Mouse (Mus musculus) liver, embryonic 14.5 days (tissue): ENCODE measurements around the gene Serpina3i. TPM values are rescaled to one million over a fixed set of nuclear protein-coding genes. Genes with fewer than 3 reads are reported as not detected.

ENCODE experiments used
- ATAC-seq: fragments of 200-750 bp; cut with Nextera tagmentation; 2 replicates; pipeline ENCODE4 v1.8.0; 2017; ENCODE audit warnings: moderate number of reproducible peaks, mild to moderate bottlenecking, moderate library complexity; ENCODE audit not compliant: insufficient read depth
- DNase-seq, 3 experiments: peaks; one replicate each; pipeline ENCODE4 v3.0.0-alpha.2; 2012 to 2013; ENCODE audit warnings: low read depth in 3 of 3, low spot score in 3 of 3
- H3K27ac ChIP-seq: fragments of 300-500 bp; sonication (generic); 2 replicates; pipeline ENCODE4 v1.5.1; 2014; ENCODE audit warnings: moderate library complexity, mild to moderate bottlenecking, control low read depth, inconsistent platforms
- H3K27me3 ChIP-seq: fragments of 300-500 bp; sonication (generic); 2 replicates; pipeline ENCODE4 v1.6.1; 2014; ENCODE audit warnings: mild to moderate bottlenecking, low read length, moderate library complexity; ENCODE audit not compliant: control insufficient read depth, insufficient read depth
- H3K36me3 ChIP-seq: fragments of 300-500 bp; sonication (generic); replicated peaks from 2 replicates; pipeline ENCODE4 v1.6.1; 2014; ENCODE audit warnings: low read depth; ENCODE audit not compliant: control insufficient read depth, insufficient read depth
- H3K4me1 ChIP-seq, 2 experiments: fragments of 200-500 bp in 1 of 2; fragments of 300-500 bp in 1 of 2; sonication (generic) in 1 of 2; replicated peaks; 2 replicates each; pipeline ENCODE4 v1.6.1; 2012 to 2014; ENCODE audit warnings: antibody characterized with exemption in 1 of 2, inconsistent platforms in 1 of 2, low read length in 1 of 2; ENCODE audit not compliant: control insufficient read depth in 2 of 2, insufficient read depth in 2 of 2
- H3K4me2 ChIP-seq: fragments of 300-500 bp; sonication (generic); 2 replicates; pipeline ENCODE4 v1.6.1; 2014; ENCODE audit warnings: low read depth, mild to moderate bottlenecking, control low read depth, moderate library complexity
- H3K4me3 ChIP-seq, 2 experiments: fragments of 200-500 bp in 1 of 2; fragments of 300-500 bp in 1 of 2; sonication (generic) in 1 of 2; 2 replicates each; pipeline ENCODE4 v1.5.1; 2012 to 2014; ENCODE audit warnings: low read depth in 2 of 2, low read length in 2 of 2, mild to moderate bottlenecking in 2 of 2, control low read depth in 1 of 2, inconsistent platforms in 1 of 2, moderate library complexity in 1 of 2; ENCODE audit not compliant: insufficient read depth in 1 of 2
- H3K9ac ChIP-seq: fragments of 300-500 bp; sonication (generic); replicated peaks from 2 replicates; pipeline ENCODE4 v1.6.1; 2014; ENCODE audit warnings: mild to moderate bottlenecking, control low read depth, moderate library complexity
- H3K9me3 ChIP-seq: fragments of 300-500 bp; sonication (generic); 2 replicates; pipeline ENCODE4 v1.6.1; 2016; ENCODE audit warnings: low read length, mixed read lengths; ENCODE audit not compliant: control insufficient read depth
- CTCF ChIP-seq: IDR thresholded peaks from 2 replicates; pipeline ENCODE4 v1.5.1; 2016; ENCODE audit warnings: antibody characterized with exemption, low read depth, control low read depth
- EP300 ChIP-seq: IDR thresholded peaks from 2 replicates; pipeline ENCODE4 v1.6.1; 2016; ENCODE audit warnings: antibody characterized with exemption, low read depth
- WGBS: fragments of 180-500 bp; shearing (Covaris S2); extraction: QIAGEN DNeasy Blood & Tissue Kit; methylation state at CpG from one replicate; pipeline ENCODE4 v1.1.7; 2014; ENCODE audit not compliant: insufficient replicate concordance; 5-methylcytosine and 5-hydroxymethylcytosine counted together
- polyA plus RNA-seq, 2 experiments: library from polyadenylated mRNA; depleted of rRNA in 1 of 2; stranded (reverse) in 1 of 2; unstranded in 1 of 2; fragments of >200 nt; fragmentation: Nextera tagmentation in 1 of 2; extraction: Ambion mirVana in 1 of 2; gene quantifications; 2 replicates each; pipeline versions ENCODE4 v1.2.1 to v1.2.3; 2012 to 2014

The Serpina3i gene
- polyA plus RNA-seq, 2 experiments: 0.06 to 0.27 TPM

GRCm38 (mm10) chr12:104289872-104290271, 26.9 kb downstream of the Serpina3i start:
- no peak for TF ChIP-seq EP300
- TF ChIP-seq CTCF: no peak
- no peaks in the 10 kb centered on the region for H3K36me3 ChIP-seq
- no peaks in the 10 kb centered on the region for H3K9me3 ChIP-seq
- H3K27ac ChIP-seq: no peak overlapping the region
- 20% methylated on average over 4 of the region's 4 CpGs for WGBS
- no peak overlapping the region for H3K4me2 ChIP-seq
- no peak overlapping the region for H3K4me3 ChIP-seq
- ATAC-seq (no peak), DNase-seq (no peak)
- no peaks in the 10 kb centered on the region for H3K4me1 ChIP-seq
- H3K27me3 ChIP-seq: no peaks in the 10 kb centered on the region
- H3K9ac ChIP-seq: no peak overlapping the region

- Histone ChIP-seq H3K27ac (no peak overlapping the region), H3K4me1 (no peaks in the 10 kb centered on the region), H3K27me3 (no peaks in the 10 kb centered on the region), H3K36me3 (no peaks in the 10 kb centered on the region), H3K9me3 (no peaks in the 10 kb centered on the region), H3K4me2 (no peak overlapping the region), H3K9ac (no peak overlapping the region), H3K4me3 (no peak overlapping the region)
- no peak for ATAC-seq
- DNase-seq: no peak
- TF ChIP-seq EP300: no peak
- no peak for TF ChIP-seq CTCF
- 59% methylated on average over 2 of the region's 2 CpGs for WGBS
Observed at GRCm38 (mm10) chr12:104293963-104294362, 31.0 kb downstream of the Serpina3i start.

- WGBS: 66% methylated on average over 2 of the region's 2 CpGs
- TF ChIP-seq EP300: no peak
- TF ChIP-seq CTCF: no peak
- H3K36me3 ChIP-seq: no peaks in the 10 kb centered on the region
Observed at GRCm38 (mm10) chr12:104298049-104298448, 35.1 kb downstream of the Serpina3i start.

DNA sequence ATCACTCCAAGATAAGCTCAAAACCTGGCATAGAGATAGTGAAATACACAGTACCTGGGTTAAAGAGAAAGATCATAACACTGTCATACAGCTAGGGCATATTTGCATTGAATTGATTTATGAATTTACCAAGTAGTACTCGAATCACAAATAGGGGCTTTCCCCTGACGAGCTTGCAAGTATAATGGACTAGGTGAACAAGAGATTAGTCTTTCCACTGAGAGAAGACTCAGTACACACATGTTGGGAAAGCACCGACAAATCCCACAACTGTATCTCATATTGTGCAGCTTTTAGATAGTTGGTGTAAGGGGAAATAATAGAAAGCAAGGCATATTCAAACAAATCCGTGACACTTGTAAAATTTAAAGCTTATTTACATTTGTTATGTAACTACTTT, 43.1 kb downstream of the Serpina3i start:
- WGBS: 60% methylated on average over 4 of the region's 4 CpGs
- H3K4me1 ChIP-seq: no peaks in the 10 kb centered on the region

More at GRCm38 (mm10) chr12:104298049-104298448, 35.1 kb downstream of the Serpina3i start:
- H3K27ac ChIP-seq: no peak overlapping the region
- DNase-seq: no peak
- H3K4me1 ChIP-seq: no peaks in the 10 kb centered on the region
- H3K9ac ChIP-seq: no peak overlapping the region
- no peak overlapping the region for H3K4me2 ChIP-seq
- H3K4me3 ChIP-seq: no peak overlapping the region
- no peaks in the 10 kb centered on the region for H3K27me3 ChIP-seq
- no peaks in the 10 kb centered on the region for H3K9me3 ChIP-seq
- no peak for ATAC-seq

DNA sequence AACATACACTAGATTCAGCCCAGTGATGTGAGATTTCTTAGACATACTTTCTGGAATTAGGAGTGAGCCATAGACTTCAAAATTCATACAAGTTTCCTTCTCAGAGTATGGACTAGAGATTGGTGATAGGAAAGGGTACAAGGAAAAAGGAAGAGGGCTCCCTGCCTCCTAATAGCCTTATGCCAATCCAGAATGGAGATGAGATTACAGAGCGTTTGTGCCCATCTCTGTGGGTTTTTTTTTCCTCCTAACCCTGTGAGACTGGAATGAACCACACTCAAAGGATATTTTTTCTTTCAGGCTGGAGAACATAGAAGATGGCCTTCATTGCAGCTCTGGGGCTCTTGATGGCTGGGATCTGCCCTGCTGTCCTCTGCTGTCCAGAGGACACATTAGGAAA, 51.3 kb downstream of the Serpina3i start, which contains the start of gene Serpina3j:
Gene Serpina3j (plus strand): TSS at position 301 of the 400 bp plus-strand sequence.
- no peak for TF ChIP-seq EP300
- no peak for TF ChIP-seq CTCF
- WGBS: 46% methylated on average over 1 of the region's 1 CpGs
- H3K36me3 ChIP-seq: no peaks in the 10 kb centered on the region
- ATAC-seq: no peak
- no peaks in the 10 kb centered on the region for H3K27me3 ChIP-seq
- H3K27ac ChIP-seq: no peak within 1 kb of the TSS
- H3K9ac ChIP-seq: no peak within 1 kb of the TSS
- H3K4me2 ChIP-seq: no peak within 1 kb of the TSS
- no peak within 1 kb of the TSS for H3K4me3 ChIP-seq
- H3K9me3 ChIP-seq: no peaks in the 10 kb centered on the region
- no peak for DNase-seq
- no peaks in the 10 kb centered on the region for H3K4me1 ChIP-seq

More for the DNA sequence above, 43.1 kb downstream of the Serpina3i start:
- H3K4me3 ChIP-seq: no peak overlapping the region
- no peaks in the 10 kb centered on the region for H3K36me3 ChIP-seq
- no peak for ATAC-seq
- no peaks in the 10 kb centered on the region for H3K9me3 ChIP-seq
- H3K4me2 ChIP-seq: no peak overlapping the region
- TF ChIP-seq EP300: no peak
- no peak for TF ChIP-seq CTCF
- H3K27ac ChIP-seq: no peak overlapping the region
- no peak for DNase-seq
- no peak overlapping the region for H3K9ac ChIP-seq
- no peaks in the 10 kb centered on the region for H3K27me3 ChIP-seq

Other genes starting within 250 kb of the Serpina3i start
- gene Serpina9, start 249.4 kb upstream of the Serpina3i start, polyA plus RNA-seq (2012; rRNA removed): not detected in 2 replicates
- not detected in 2 replicates for gene Serpina9, start 249.4 kb upstream of the Serpina3i start, polyA plus RNA-seq (2014; fragmentation: Nextera tagmentation; extraction: Ambion mirVana)
- 0.01 and 0.02 TPM in 2 replicates for gene Serpina12, start 218.7 kb upstream of the Serpina3i start, polyA plus RNA-seq (2012; rRNA removed)
- gene Serpina12, start 218.7 kb upstream of the Serpina3i start, polyA plus RNA-seq (2014; fragmentation: Nextera tagmentation; extraction: Ambion mirVana): not detected in 2 replicates
- 0.08 and 0.11 TPM in 2 replicates for gene Serpina5, start 162.0 kb upstream of the Serpina3i start, polyA plus RNA-seq (2012; rRNA removed)
- 0.14 and 0.22 TPM in 2 replicates for gene Serpina5, start 162.0 kb upstream of the Serpina3i start, polyA plus RNA-seq (2014; fragmentation: Nextera tagmentation; extraction: Ambion mirVana)
- gene Serpina3a, start 150.4 kb upstream of the Serpina3i start, polyA plus RNA-seq (2012; rRNA removed): not detected in 2 replicates
- gene Serpina3a, start 150.4 kb upstream of the Serpina3i start, polyA plus RNA-seq (2014; fragmentation: Nextera tagmentation; extraction: Ambion mirVana): not detected in 2 replicates
- gene Serpina3b, start 135.1 kb upstream of the Serpina3i start, polyA plus RNA-seq (2012; rRNA removed): 0.04 and 0.11 TPM in 2 replicates
- gene Serpina3b, start 135.1 kb upstream of the Serpina3i start, polyA plus RNA-seq (2014; fragmentation: Nextera tagmentation; extraction: Ambion mirVana): 0.10 and 0.34 TPM in 2 replicates
- gene Serpina3c, start 109.3 kb upstream of the Serpina3i start, polyA plus RNA-seq (2012; rRNA removed): not detected in 2 replicates
- gene Serpina3c, start 109.3 kb upstream of the Serpina3i start, polyA plus RNA-seq (2014; fragmentation: Nextera tagmentation; extraction: Ambion mirVana): not detected in 2 replicates
- gene Serpina3f, start 48.6 kb upstream of the Serpina3i start, polyA plus RNA-seq (2012; rRNA removed): 0.08 and 0.11 TPM in 2 replicates
- 0.24 TPM in 2 replicates for gene Serpina3f, start 48.6 kb upstream of the Serpina3i start, polyA plus RNA-seq (2014; fragmentation: Nextera tagmentation; extraction: Ambion mirVana)
- gene Serpina3g, start 26.9 kb upstream of the Serpina3i start, polyA plus RNA-seq (2012; rRNA removed): 0.94 and 0.97 TPM in 2 replicates
- 1.2 and 2.0 TPM in 2 replicates for gene Serpina3g, start 26.9 kb upstream of the Serpina3i start, polyA plus RNA-seq (2014; fragmentation: Nextera tagmentation; extraction: Ambion mirVana)
- gene Serpina3j, start 51.4 kb downstream of the Serpina3i start, polyA plus RNA-seq (2012; rRNA removed): not detected in 2 replicates
- not detected in 2 replicates for gene Serpina3j, start 51.4 kb downstream of the Serpina3i start, polyA plus RNA-seq (2014; fragmentation: Nextera tagmentation; extraction: Ambion mirVana)
- gene Serpina3k, start 75.4 kb downstream of the Serpina3i start, polyA plus RNA-seq (2012; rRNA removed): not detected in 2 replicates
- not detected in 2 replicates for gene Serpina3k, start 75.4 kb downstream of the Serpina3i start, polyA plus RNA-seq (2014; fragmentation: Nextera tagmentation; extraction: Ambion mirVana)
- 0.03 and 0.04 TPM in 2 replicates for gene Serpina3m, start 75.4 kb downstream of the Serpina3i start, polyA plus RNA-seq (2012; rRNA removed)
- gene Serpina3m, start 75.4 kb downstream of the Serpina3i start, polyA plus RNA-seq (2014; fragmentation: Nextera tagmentation; extraction: Ambion mirVana): 0.11 TPM in 1 of 2 replicates, not detected in the other
- gene Serpina3n, start 143.6 kb downstream of the Serpina3i start, polyA plus RNA-seq (2012; rRNA removed): 0.51 and 0.60 TPM in 2 replicates
- 0.19 and 0.89 TPM in 2 replicates for gene Serpina3n, start 143.6 kb downstream of the Serpina3i start, polyA plus RNA-seq (2014; fragmentation: Nextera tagmentation; extraction: Ambion mirVana)
- gene Gsc, start 210.2 kb downstream of the Serpina3i start, polyA plus RNA-seq (2012; rRNA removed): 0.02 TPM in 1 of 2 replicates, not detected in the other
- gene Gsc, start 210.2 kb downstream of the Serpina3i start, polyA plus RNA-seq (2014; fragmentation: Nextera tagmentation; extraction: Ambion mirVana): not detected in 2 replicates